Mouse (Mus musculus) liver, embryonic 16.5 days (tissue): Measurements from ENCODE around the gene Gm21969. TPM values are rescaled to one million over a fixed set of nuclear protein-coding genes. Genes with fewer than 3 reads are reported as not detected.
A peak's percentile ranks its signal among the peaks of the same experiment; 100 is the strongest.

Source experiments
- ATAC-seq: fragments of 200-750 bp; cut with Nextera tagmentation; 2 replicates; pipeline ENCODE4 v1.8.0; 2017; ENCODE audit warnings: low read depth, mild to moderate bottlenecking, moderate number of reproducible peaks, moderate library complexity
- H3K27ac ChIP-seq: fragments of 300-500 bp; sonication (generic); 2 replicates; pipeline ENCODE4 v1.5.1; 2014; ENCODE audit warnings: mild to moderate bottlenecking, low read length
- H3K27me3 ChIP-seq: fragments of 300-500 bp; sonication (generic); 2 replicates; pipeline ENCODE4 v1.6.1; 2014; ENCODE audit warnings: low read depth, low read length, mixed read lengths; ENCODE audit not compliant: control insufficient read depth, insufficient read depth
- H3K36me3 ChIP-seq: fragments of 300-500 bp; sonication (generic); 2 replicates; pipeline ENCODE4 v1.6.1; 2014; ENCODE audit warnings: mild to moderate bottlenecking; ENCODE audit not compliant: control insufficient read depth, insufficient read depth
- H3K4me1 ChIP-seq: fragments of 300-500 bp; sonication (generic); 2 replicates; pipeline ENCODE4 v1.6.1; 2014; ENCODE audit warnings: low read depth, low read length, mixed read lengths; ENCODE audit not compliant: control insufficient read depth
- H3K4me2 ChIP-seq: fragments of 300-500 bp; sonication (generic); 2 replicates; pipeline ENCODE4 v1.6.1; 2014; ENCODE audit warnings: low read depth, low read length, mixed read lengths
- H3K4me3 ChIP-seq: fragments of 300-500 bp; sonication (generic); 2 replicates; pipeline ENCODE4 v1.5.1; 2014; ENCODE audit warnings: low read depth, mild to moderate bottlenecking, low read length
- H3K9ac ChIP-seq: fragments of 300-500 bp; sonication (generic); 2 replicates; pipeline ENCODE4 v1.6.1; 2014; ENCODE audit warnings: low read depth, low read length
- H3K9me3 ChIP-seq: fragments of 300-500 bp; sonication (generic); replicated peaks from 2 replicates; pipeline ENCODE4 v1.6.1; 2016; ENCODE audit warnings: low read length; ENCODE audit not compliant: control insufficient read depth
- WGBS: fragments of 180-500 bp; shearing (Covaris S2); extraction: QIAGEN DNeasy Blood & Tissue Kit; methylation state at CpG from one replicate; pipeline ENCODE4 v1.1.7; 2014; ENCODE audit not compliant: insufficient replicate concordance; 5-methylcytosine and 5-hydroxymethylcytosine counted together
- polyA plus RNA-seq: library from polyadenylated mRNA; unstranded; fragments of >200 nt; fragmentation: Nextera tagmentation; extraction: Ambion mirVana; gene quantifications from 2 replicates; pipeline ENCODE4 v1.2.1, GENCODE M21; 2015

The Gm21969 gene
- polyA plus RNA-seq, 1 experiment from 2014 or later = 0.02 TPM

GRCm38 (mm10) chr4:139582346-139582745 lies 20.6 kb upstream of the Gm21969 start:
- no peak overlapping the region for H3K4me2 ChIP-seq
- ATAC-seq = no peak
- H3K27ac ChIP-seq = peak overlapping the region; percentile 77
- H3K4me3 ChIP-seq = no peak overlapping the region
- H3K27me3 ChIP-seq = 0 out of 2 replicates have a peak, but pooled peaks cover under 1% of the 10 kb centered on the region
- no peaks in the 10 kb centered on the region for H3K9me3 ChIP-seq
- H3K36me3 ChIP-seq = no peaks in the 10 kb centered on the region
- H3K9ac ChIP-seq = no peak overlapping the region
- peaks cover 36% of the 10 kb centered on the region for H3K4me1 ChIP-seq
- WGBS = 44% methylated on average over 6 of the region's 6 CpGs

- H3K9ac ChIP-seq = no peak overlapping the region
- no peaks in the 10 kb centered on the region for H3K36me3 ChIP-seq
- H3K27me3 ChIP-seq = no peaks in the 10 kb centered on the region
- H3K4me3 ChIP-seq = no peak overlapping the region
- H3K9me3 ChIP-seq = no peaks in the 10 kb centered on the region
- 51% methylated on average over 3 of the region's 3 CpGs for WGBS
- H3K27ac ChIP-seq = no peak overlapping the region
- peaks cover 37% of the 10 kb centered on the region for H3K4me1 ChIP-seq
- no peak for ATAC-seq
- no peak overlapping the region for H3K4me2 ChIP-seq
Observed at GRCm38 (mm10) chr4:139582903-139583302, 20.1 kb upstream of the Gm21969 start.

- Histone ChIP-seq H3K4me2 (no peak overlapping the region), H3K27ac (no peak overlapping the region), H3K4me1 (peaks cover 37% of the 10 kb centered on the region), H3K27me3 (no peaks in the 10 kb centered on the region), H3K9ac (no peak overlapping the region), H3K4me3 (no peak overlapping the region), H3K9me3 (no peaks in the 10 kb centered on the region), H3K36me3 (no peaks in the 10 kb centered on the region)
- 60% methylated on average over 11 of the region's 11 CpGs for WGBS
- no peak for ATAC-seq
Observed at GRCm38 (mm10) chr4:139583629-139584245, 19.2 kb upstream of the Gm21969 start.

- 71% methylated on average over 11 of the region's 11 CpGs for WGBS
- Histone ChIP-seq H3K4me1 (peaks cover 34% of the 10 kb centered on the region), H3K4me3 (no peak overlapping the region), H3K27me3 (no peaks in the 10 kb centered on the region), H3K36me3 (no peaks in the 10 kb centered on the region), H3K4me2 (no peak overlapping the region), H3K9ac (no peak overlapping the region), H3K27ac (no peak overlapping the region), H3K9me3 (no peaks in the 10 kb centered on the region)
- no peak for ATAC-seq
Observed at GRCm38 (mm10) chr4:139584704-139585103, 18.3 kb upstream of the Gm21969 start.

GRCm38 (mm10) chr4:139585713-139586112 lies 17.3 kb upstream of the Gm21969 start:
- no peaks in the 10 kb centered on the region for H3K9me3 ChIP-seq
- no peak overlapping the region for H3K4me2 ChIP-seq
- 68% methylated on average over 7 of the region's 7 CpGs for WGBS
- no peaks in the 10 kb centered on the region for H3K36me3 ChIP-seq
- H3K27me3 ChIP-seq = no peaks in the 10 kb centered on the region
- H3K4me3 ChIP-seq = no peak overlapping the region
- H3K4me1 ChIP-seq = peaks cover 31% of the 10 kb centered on the region
- no peak overlapping the region for H3K27ac ChIP-seq
- peak; percentile 41; the same call in 1 of the 2 replicates for ATAC-seq
- no peak overlapping the region for H3K9ac ChIP-seq

GRCm38 (mm10) chr4:139587370-139587769 lies 15.6 kb upstream of the Gm21969 start:
- WGBS = 63% methylated on average over 4 of the region's 4 CpGs
- no peak for ATAC-seq
- H3K36me3 ChIP-seq = no peaks in the 10 kb centered on the region
- peaks cover 23% of the 10 kb centered on the region for H3K4me1 ChIP-seq
- no peak overlapping the region for H3K4me2 ChIP-seq
- H3K9ac ChIP-seq = no peak overlapping the region
- H3K4me3 ChIP-seq = no peak overlapping the region
- no peak overlapping the region for H3K27ac ChIP-seq
- H3K9me3 ChIP-seq = no peaks in the 10 kb centered on the region
- no peaks in the 10 kb centered on the region for H3K27me3 ChIP-seq

GRCm38 (mm10) chr4:139587773-139588172 lies 15.2 kb upstream of the Gm21969 start:
- no peak for ATAC-seq
- H3K4me2 ChIP-seq = no peak overlapping the region

GRCm38 (mm10) chr4:139589351-139590027 lies 13.5 kb upstream of the Gm21969 start:
- no peak for ATAC-seq
- Histone ChIP-seq H3K9ac (no peak overlapping the region), H3K4me2 (no peak overlapping the region), H3K9me3 (no peaks in the 10 kb centered on the region), H3K4me3 (no peak overlapping the region), H3K27ac (no peak overlapping the region), H3K4me1 (peaks cover 21% of the 10 kb centered on the region), H3K27me3 (no peaks in the 10 kb centered on the region), H3K36me3 (no peaks in the 10 kb centered on the region)
- WGBS = 58% methylated on average over 5 of the region's 5 CpGs

More at GRCm38 (mm10) chr4:139587773-139588172, 15.2 kb upstream of the Gm21969 start:
- WGBS = 79% methylated on average over 4 of the region's 4 CpGs
- H3K27me3 ChIP-seq = no peaks in the 10 kb centered on the region
- H3K9ac ChIP-seq = no peak overlapping the region
- H3K4me3 ChIP-seq = no peak overlapping the region
- no peak overlapping the region for H3K27ac ChIP-seq
- no peaks in the 10 kb centered on the region for H3K9me3 ChIP-seq
- no peaks in the 10 kb centered on the region for H3K36me3 ChIP-seq
- H3K4me1 ChIP-seq = peaks cover 23% of the 10 kb centered on the region

- no peak overlapping the region for H3K9ac ChIP-seq
- 53% methylated on average over 4 of the region's 4 CpGs for WGBS
Observed at GRCm38 (mm10) chr4:139590446-139590845, 12.5 kb upstream of the Gm21969 start.

More at GRCm38 (mm10) chr4:139590446-139590845, 12.5 kb upstream of the Gm21969 start:
- Histone ChIP-seq H3K36me3 (no peaks in the 10 kb centered on the region), H3K9me3 (no peaks in the 10 kb centered on the region), H3K4me1 (peaks cover 14% of the 10 kb centered on the region), H3K4me3 (no peak overlapping the region), H3K4me2 (no peak overlapping the region), H3K27me3 (no peaks in the 10 kb centered on the region), H3K27ac (no peak overlapping the region)
- no peak for ATAC-seq
